Mouse (Mus musculus) skeletal muscle tissue, adult 2 months (tissue): ENCODE results near the gene Ttll6.

ENCODE experiments used
- DNase-seq: peaks from one replicate; pipeline ENCODE4 v3.0.0-alpha.2; 2012; ENCODE audit warnings: low read depth, low spot score

The Ttll6 gene

GRCm38 (mm10) chr11:96168125-96168524, 34.5 kb downstream of the Ttll6 start:
- no peak for DNase-seq

- DNase-seq: no peak
These were observed 35.4 kb downstream of the Ttll6 start for GRCm38 (mm10) chr11:96169016-96169415.

GRCm38 (mm10) chr11:96170711-96171379, 37.3 kb downstream of the Ttll6 start:
- no peak for DNase-seq

- no peak for DNase-seq
These were observed 38.0 kb downstream of the Ttll6 start for GRCm38 (mm10) chr11:96171601-96172000.

- no peak for DNase-seq
These were observed 39.1 kb downstream of the Ttll6 start for GRCm38 (mm10) chr11:96172511-96173287.

- no peak for DNase-seq
These were observed 39.8 kb downstream of the Ttll6 start for GRCm38 (mm10) chr11:96173288-96173840.

- no peak for DNase-seq
These were observed 41.3 kb downstream of the Ttll6 start for GRCm38 (mm10) chr11:96174881-96175280.

- DNase-seq: no peak
These were observed 41.9 kb downstream of the Ttll6 start for GRCm38 (mm10) chr11:96175511-96175910.

GRCm38 (mm10) chr11:96175951-96176530, 42.5 kb downstream of the Ttll6 start:
- DNase-seq: no peak

GRCm38 (mm10) chr11:96176841-96177240, 43.3 kb downstream of the Ttll6 start:
- no peak for DNase-seq

- DNase-seq: no peak
These were observed 44.1 kb downstream of the Ttll6 start for GRCm38 (mm10) chr11:96177546-96178174.

GRCm38 (mm10) chr11:96178356-96178755, 44.8 kb downstream of the Ttll6 start:
- DNase-seq: no peak

- no peak for DNase-seq
These were observed 45.4 kb downstream of the Ttll6 start for GRCm38 (mm10) chr11:96178911-96179503.

GRCm38 (mm10) chr11:96181061-96181460, 47.5 kb downstream of the Ttll6 start:
- DNase-seq: no peak

GRCm38 (mm10) chr11:96184233-96184632, 50.6 kb downstream of the Ttll6 start:
- DNase-seq: no peak

GRCm38 (mm10) chr11:96187321-96187720, 53.7 kb downstream of the Ttll6 start:
- DNase-seq: no peak

GRCm38 (mm10) chr11:96189810-96190522, 56.4 kb downstream of the Ttll6 start:
- no peak for DNase-seq

- no peak for DNase-seq
These were observed 57.5 kb downstream of the Ttll6 start for GRCm38 (mm10) chr11:96191132-96191531.

GRCm38 (mm10) chr11:96193521-96194400, 60.2 kb downstream of the Ttll6 start, which contains the start of gene Hoxb13:
TSS of gene Hoxb13 (plus strand) at chr11:96194316.
- no peak for DNase-seq

- DNase-seq: no peak
These were observed 60.8 kb downstream of the Ttll6 start for GRCm38 (mm10) chr11:96194401-96194710.
